Mouse (Mus musculus): ENCODE measurements around the gene Klk9. TPM values are rescaled to one million over a fixed set of nuclear protein-coding genes. Genes with fewer than 3 reads are reported as not detected.

Gene Klk9
- polyA plus RNA-seq, 1 experiment, result not detected

GRCm38 (mm10) chr7:43821581-43821980, 29.9 kb downstream of the Klk9 start:
- Histone ChIP-seq H3K36me3 (ENCODE audit: control insufficient read depth, insufficient read depth, low read length) (no peaks in the 10 kb centered on the region), H3K4me3 (ENCODE audit: control insufficient read depth, low read depth, low read length) (no peak overlapping the region), H3K4me1 (ENCODE audit: control insufficient read depth, insufficient read depth, low read length) (no peaks in the 10 kb centered on the region), H3K27me3 (ENCODE audit: control insufficient read depth, insufficient read depth, low read length) (no peaks in the 10 kb centered on the region), H3K27ac (ENCODE audit: control insufficient read depth, insufficient read depth, low read depth, low read length) (no peak overlapping the region)
- TF ChIP-seq POLR2A (IDR thresholded peaks at IDR 0.05; ENCODE audit: control insufficient read depth, low read depth, low read length), result no peak

DNA sequence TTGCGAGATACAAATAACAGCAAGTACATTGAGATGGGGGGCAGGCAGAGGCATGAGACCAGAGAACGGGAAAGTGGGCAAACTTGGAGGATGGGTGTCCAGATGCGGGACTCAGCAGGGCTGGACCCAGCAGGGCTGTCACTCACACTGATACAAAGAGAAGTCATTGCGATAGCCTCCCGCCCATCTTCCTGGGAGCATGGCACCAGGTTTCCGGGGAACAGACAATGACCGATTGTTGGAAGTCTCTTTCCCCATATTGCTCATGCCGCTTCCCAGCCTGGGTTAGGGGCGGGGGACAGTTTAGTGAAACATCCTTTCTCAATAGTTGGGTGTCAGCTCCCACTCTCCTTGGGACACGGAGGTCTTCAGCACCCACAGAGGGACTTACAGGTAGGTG, 32.5 kb downstream of the Klk9 start, which contains the start of gene Klk6:
TSS of gene Klk6 (plus strand) at position 301 of the 400 bp plus-strand sequence.
- Histone ChIP-seq H3K4me3 (ENCODE audit: control insufficient read depth, low read depth, low read length) (no peak within 1 kb of the TSS), H3K27me3 (ENCODE audit: control insufficient read depth, insufficient read depth, low read length) (no peaks in the 10 kb centered on the region), H3K27ac (ENCODE audit: control insufficient read depth, insufficient read depth, low read depth, low read length) (no peak within 1 kb of the TSS), H3K4me1 (ENCODE audit: control insufficient read depth, insufficient read depth, low read length) (no peaks in the 10 kb centered on the region), H3K36me3 (ENCODE audit: control insufficient read depth, insufficient read depth, low read length) (no peaks in the 10 kb centered on the region)
- TF ChIP-seq POLR2A (IDR thresholded peaks at IDR 0.05; ENCODE audit: control insufficient read depth, low read depth, low read length) (no peak), CTCF (IDR thresholded peaks at IDR 0.05; ENCODE audit: control insufficient read depth, insufficient read depth, insufficient replicate concordance, low read depth, low read length) (no peak)

- no peaks in the 10 kb centered on the region for H3K27me3 ChIP-seq (ENCODE audit: control insufficient read depth, insufficient read depth, low read length)
- H3K4me1 ChIP-seq (ENCODE audit: control insufficient read depth, insufficient read depth, low read length), result no peaks in the 10 kb centered on the region
- H3K4me3 ChIP-seq (ENCODE audit: control insufficient read depth, low read depth, low read length), result no peak overlapping the region
- H3K27ac ChIP-seq (ENCODE audit: control insufficient read depth, insufficient read depth, low read depth, low read length), result no peak overlapping the region
- no peak for TF ChIP-seq POLR2A (IDR thresholded peaks at IDR 0.05; ENCODE audit: control insufficient read depth, low read depth, low read length)
- no peaks in the 10 kb centered on the region for H3K36me3 ChIP-seq (ENCODE audit: control insufficient read depth, insufficient read depth, low read length)
These were observed 34.4 kb downstream of the Klk9 start for GRCm38 (mm10) chr7:43826056-43826455.

GRCm38 (mm10) chr7:43827706-43828105, 36.0 kb downstream of the Klk9 start:
- H3K4me3 ChIP-seq (ENCODE audit: control insufficient read depth, low read depth, low read length), result no peak overlapping the region
- no peaks in the 10 kb centered on the region for H3K36me3 ChIP-seq (ENCODE audit: control insufficient read depth, insufficient read depth, low read length)
- no peak for TF ChIP-seq POLR2A (IDR thresholded peaks at IDR 0.05; ENCODE audit: control insufficient read depth, low read depth, low read length)
- TF ChIP-seq CTCF (IDR thresholded peaks at IDR 0.05; ENCODE audit: control insufficient read depth, insufficient read depth, insufficient replicate concordance, low read depth, low read length), result no peak
- H3K27me3 ChIP-seq (ENCODE audit: control insufficient read depth, insufficient read depth, low read length), result no peaks in the 10 kb centered on the region
- H3K27ac ChIP-seq (ENCODE audit: control insufficient read depth, insufficient read depth, low read depth, low read length), result no peak overlapping the region
- no peaks in the 10 kb centered on the region for H3K4me1 ChIP-seq (ENCODE audit: control insufficient read depth, insufficient read depth, low read length)

GRCm38 (mm10) chr7:43829006-43829405, 37.3 kb downstream of the Klk9 start:
- no peak overlapping the region for H3K4me3 ChIP-seq (ENCODE audit: control insufficient read depth, low read depth, low read length)
- H3K36me3 ChIP-seq (ENCODE audit: control insufficient read depth, insufficient read depth, low read length), result no peaks in the 10 kb centered on the region
- H3K27ac ChIP-seq (ENCODE audit: control insufficient read depth, insufficient read depth, low read depth, low read length), result no peak overlapping the region
- TF ChIP-seq CTCF (IDR thresholded peaks at IDR 0.05; ENCODE audit: control insufficient read depth, insufficient read depth, insufficient replicate concordance, low read depth, low read length), result no peak
- no peak for TF ChIP-seq POLR2A (IDR thresholded peaks at IDR 0.05; ENCODE audit: control insufficient read depth, low read depth, low read length)
- H3K27me3 ChIP-seq (ENCODE audit: control insufficient read depth, insufficient read depth, low read length), result no peaks in the 10 kb centered on the region
- no peaks in the 10 kb centered on the region for H3K4me1 ChIP-seq (ENCODE audit: control insufficient read depth, insufficient read depth, low read length)

DNA sequence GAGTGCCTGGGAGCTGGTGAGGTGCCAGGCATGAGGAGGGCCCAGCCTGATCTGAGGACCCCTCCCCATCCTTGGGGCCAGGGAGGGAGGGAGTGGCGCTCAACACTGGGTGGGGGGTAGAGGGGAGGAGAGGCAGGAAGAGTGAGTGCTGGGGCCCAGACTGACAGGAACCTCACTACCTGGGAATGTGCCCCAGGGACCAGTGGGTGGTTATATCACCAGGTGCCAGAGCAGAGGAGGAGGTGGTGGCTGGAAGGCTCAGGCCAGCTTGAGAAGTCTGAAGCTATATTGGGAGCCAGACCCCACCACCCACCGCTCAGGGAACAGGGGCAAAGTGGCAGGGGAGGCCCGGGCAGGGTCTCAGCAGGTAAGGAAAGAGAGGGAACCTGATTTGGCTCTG, 50.0 kb downstream of the Klk9 start, which contains the start of gene Klk5:
TSS of gene Klk5 (plus strand) at position 271 of the 400 bp plus-strand sequence.
- no peak for TF ChIP-seq POLR2A (IDR thresholded peaks at IDR 0.05; ENCODE audit: control insufficient read depth, low read depth, low read length)
- TF ChIP-seq CTCF (IDR thresholded peaks at IDR 0.05; ENCODE audit: control insufficient read depth, insufficient read depth, insufficient replicate concordance, low read depth, low read length), result no peak
- Histone ChIP-seq H3K27ac (ENCODE audit: control insufficient read depth, insufficient read depth, low read depth, low read length) (no peak within 1 kb of the TSS), H3K4me1 (ENCODE audit: control insufficient read depth, insufficient read depth, low read length) (no peaks in the 10 kb centered on the region), H3K27me3 (ENCODE audit: control insufficient read depth, insufficient read depth, low read length) (no peaks in the 10 kb centered on the region), H3K36me3 (ENCODE audit: control insufficient read depth, insufficient read depth, low read length) (no peaks in the 10 kb centered on the region), H3K4me3 (ENCODE audit: control insufficient read depth, low read depth, low read length) (no peak within 1 kb of the TSS)

DNA sequence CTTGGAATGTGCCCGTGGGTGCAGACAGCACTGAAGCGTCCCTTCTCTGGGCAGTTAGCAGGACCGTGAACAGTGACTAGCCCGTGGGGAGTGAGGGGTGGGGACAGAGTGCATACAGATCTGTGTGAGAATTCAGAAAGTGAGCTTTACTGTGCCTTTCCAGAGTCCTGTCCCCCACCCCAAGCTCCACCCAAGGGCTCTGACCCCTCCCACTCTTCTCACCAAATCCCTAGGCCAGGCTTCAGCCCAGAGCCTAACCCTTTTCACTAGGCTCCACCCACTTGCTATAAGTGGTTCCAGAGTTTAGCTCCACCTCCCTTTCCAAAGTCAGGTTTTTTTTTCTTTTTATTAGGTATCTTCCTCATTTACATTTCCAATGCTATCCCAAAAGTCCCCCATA, 52.1 kb downstream of the Klk9 start:
- Histone ChIP-seq H3K27me3 (ENCODE audit: control insufficient read depth, insufficient read depth, low read length) (no peaks in the 10 kb centered on the region), H3K4me1 (ENCODE audit: control insufficient read depth, insufficient read depth, low read length) (no peaks in the 10 kb centered on the region), H3K4me3 (ENCODE audit: control insufficient read depth, low read depth, low read length) (no peak overlapping the region), H3K36me3 (ENCODE audit: control insufficient read depth, insufficient read depth, low read length) (no peaks in the 10 kb centered on the region), H3K27ac (ENCODE audit: control insufficient read depth, insufficient read depth, low read depth, low read length) (no peak overlapping the region)
- TF ChIP-seq CTCF (IDR thresholded peaks at IDR 0.05; ENCODE audit: control insufficient read depth, insufficient read depth, insufficient replicate concordance, low read depth, low read length) (no peak), POLR2A (IDR thresholded peaks at IDR 0.05; ENCODE audit: control insufficient read depth, low read depth, low read length) (no peak)

Other genes starting within 250 kb of the Klk9 start
- 7.5 and 8.1 TPM in 2 replicates for gene Cd33, start 247.5 kb upstream of the Klk9 start, polyA plus RNA-seq (2012; rRNA removed)
- gene Zfp658, start 229.6 kb upstream of the Klk9 start, polyA plus RNA-seq (2012; rRNA removed), result 0.19 and 0.23 TPM in 2 replicates
- gene Zfp719, start 212.3 kb upstream of the Klk9 start, polyA plus RNA-seq (2012; rRNA removed), result 2.9 and 3.8 TPM in 2 replicates
- gene Zfp819, start 184.7 kb upstream of the Klk9 start, polyA plus RNA-seq (2012; rRNA removed), result 9.2 and 10.6 TPM in 2 replicates
- gene Ceacam18, start 157.2 kb upstream of the Klk9 start, polyA plus RNA-seq (2012; rRNA removed), result 0.16 TPM in 1 of 2 replicates, not detected in the other
- 4.7 and 6.1 TPM in 2 replicates for gene Siglece, start 131.7 kb upstream of the Klk9 start, polyA plus RNA-seq (2012; rRNA removed)
- 0.74 and 1.2 TPM in 2 replicates for gene Ctu1, start 119.9 kb upstream of the Klk9 start, polyA plus RNA-seq (2012; rRNA removed)
- 0.23 and 0.40 TPM in 2 replicates for gene Klk14, start 101.5 kb upstream of the Klk9 start, polyA plus RNA-seq (2012; rRNA removed)
- not detected in 2 replicates for gene Klk13, start 79.3 kb upstream of the Klk9 start, polyA plus RNA-seq (2012; rRNA removed)
- not detected in 2 replicates for gene Klk12, start 23.0 kb upstream of the Klk9 start, polyA plus RNA-seq (2012; rRNA removed)
- not detected in 2 replicates for gene Klk11, start 17.3 kb upstream of the Klk9 start, polyA plus RNA-seq (2012; rRNA removed)
- not detected in 2 replicates for gene Klk10, start 10.9 kb upstream of the Klk9 start, polyA plus RNA-seq (2012; rRNA removed)
- 0.09 and 0.31 TPM in 2 replicates for gene Klk8, start 5.7 kb downstream of the Klk9 start, polyA plus RNA-seq (2012; rRNA removed)
- not detected in 2 replicates for gene Klk7, start 19.4 kb downstream of the Klk9 start, polyA plus RNA-seq (2012; rRNA removed)
- gene Klk6, start 32.6 kb downstream of the Klk9 start, polyA plus RNA-seq (2012; rRNA removed), result 0.10 TPM in 1 of 2 replicates, not detected in the other
- gene Klk5, start 50.1 kb downstream of the Klk9 start, polyA plus RNA-seq (2012; rRNA removed), result not detected in 2 replicates
- 0.08 TPM in 1 of 2 replicates, not detected in the other for gene Klk4, start 89.3 kb downstream of the Klk9 start, polyA plus RNA-seq (2012; rRNA removed)
- 0.91 and 1.4 TPM in 2 replicates for gene Klk15, start 141.8 kb downstream of the Klk9 start, polyA plus RNA-seq (2012; rRNA removed)
- 93.8 and 107 TPM in 2 replicates for gene Klk1b8, start 158.8 kb downstream of the Klk9 start, polyA plus RNA-seq (2012; rRNA removed)
- 1.1 and 2.1 TPM in 2 replicates for gene Klk1b1, start 174.9 kb downstream of the Klk9 start, polyA plus RNA-seq (2012; rRNA removed)
- gene Klk1b9, start 184.2 kb downstream of the Klk9 start, polyA plus RNA-seq (2012; rRNA removed), result 13.8 and 14.9 TPM in 2 replicates
- not detected in 2 replicates for gene Klk1b11, start 204.0 kb downstream of the Klk9 start, polyA plus RNA-seq (2012; rRNA removed)
- gene Klk1b26, start 220.3 kb downstream of the Klk9 start, polyA plus RNA-seq (2012; rRNA removed), result 13.7 and 14.6 TPM in 2 replicates

Data from testis, adult 2 months (tissue).